Mouse (Mus musculus) CH12.LX (cell line): ENCODE data around the gene Gldc. TPM values are rescaled to one million over a fixed set of nuclear protein-coding genes. Genes with fewer than 3 reads are reported as not detected.

ENCODE experiments used
- DNase-seq: peaks from one replicate; pipeline ENCODE4 v3.0.0-alpha.2; 2013; ENCODE audit errors: extremely low read depth
- H3K27ac ChIP-seq: 2 replicates; pipeline ENCODE4 v1.5.1; 2012; ENCODE audit warnings: low read depth, mild to moderate bottlenecking, control low read depth, moderate library complexity; ENCODE audit not compliant: insufficient read depth
- H3K27me3 ChIP-seq: replicated peaks from 2 replicates; pipeline ENCODE3; 2012; ENCODE audit warnings: inconsistent platforms
- H3K36me3 ChIP-seq, 2 experiments: replicated peaks in 1 of 2; 2 replicates each; pipeline versions ENCODE3 to v1.6.1; 2012; ENCODE audit warnings: inconsistent platforms in 1 of 2, low read length in 1 of 2, mild to moderate bottlenecking in 1 of 2, mixed read lengths in 1 of 2, moderate library complexity in 1 of 2; ENCODE audit not compliant: control insufficient read depth in 1 of 2, insufficient read depth in 1 of 2
- H3K4me1 ChIP-seq, 2 experiments: 2 replicates each; pipeline ENCODE4 v1.6.1; 2012; ENCODE audit warnings: inconsistent platforms in 1 of 2, moderate library complexity in 1 of 2; ENCODE audit not compliant: insufficient read depth in 2 of 2, control insufficient read depth in 1 of 2
- H3K4me2 ChIP-seq: 2 replicates; pipeline ENCODE4 v1.6.1; 2012; ENCODE audit warnings: low read depth, mild to moderate bottlenecking, control low read depth; ENCODE audit not compliant: poor library complexity, insufficient read depth, severe bottlenecking
- H3K4me3 ChIP-seq, 3 experiments: fragments of 150-350 bp in 1 of 3; sonication (generic) in 1 of 3; replicated peaks in 1 of 3; 2 replicates each; pipeline versions ENCODE3 to v1.5.1; 2011 to 2012; ENCODE audit warnings: low read depth in 2 of 3, low read length in 2 of 3, mild to moderate bottlenecking in 2 of 3, moderate library complexity in 2 of 3, control low read depth in 1 of 3, improper control_type of control experiment in 1 of 3, inconsistent platforms in 1 of 3, mixed read lengths in 1 of 3; ENCODE audit not compliant: poor library complexity in 1 of 3
- H3K79me2 ChIP-seq: replicated peaks from 2 replicates; pipeline ENCODE4 v1.6.1; 2012; ENCODE audit warnings: mild to moderate bottlenecking, moderate library complexity; ENCODE audit not compliant: control insufficient read depth, poor library complexity, insufficient read depth, severe bottlenecking; ENCODE audit errors: extremely low read depth
- H3K9ac ChIP-seq: 2 replicates; pipeline ENCODE4 v1.6.1; 2012; ENCODE audit warnings: low read depth, mild to moderate bottlenecking, control low read depth, moderate library complexity; ENCODE audit not compliant: insufficient read depth
- H3K9me3 ChIP-seq: replicated peaks from 2 replicates; pipeline ENCODE3; 2012; ENCODE audit warnings: low read length, inconsistent platforms, mixed read lengths
- BHLHE40 ChIP-seq: IDR thresholded peaks from 2 replicates; pipeline ENCODE4 v1.6.1; 2011; ENCODE audit warnings: mild to moderate bottlenecking, low read depth, low read length, improper control_type of control experiment
- CHD2 ChIP-seq: IDR thresholded peaks from 2 replicates; pipeline ENCODE4 v1.6.1; 2011; ENCODE audit warnings: low read length, improper control_type of control experiment
- CTCF ChIP-seq, 2 experiments: IDR thresholded peaks in 1 of 2; conservative IDR thresholded peaks in 1 of 2; 2 replicates each; pipeline ENCODE4 v1.5.1; 2011 to 2012; ENCODE audit warnings: low read depth in 2 of 2, low read length in 2 of 2, improper control_type of control experiment in 1 of 2, inconsistent platforms in 1 of 2, mild to moderate bottlenecking in 1 of 2, moderate library complexity in 1 of 2
- E2F4 ChIP-seq: IDR thresholded peaks from 2 replicates; pipeline ENCODE4 v1.6.1; 2011; ENCODE audit warnings: low read depth, low read length, improper control_type of control experiment; ENCODE audit not compliant: insufficient replicate concordance
- ETS1 ChIP-seq: conservative IDR thresholded peaks from 2 replicates; pipeline ENCODE4 v1.6.1; 2012; ENCODE audit warnings: low read depth, mild to moderate bottlenecking, inconsistent platforms, low read length, improper control_type of control experiment, moderate library complexity
- GABPA ChIP-seq: IDR thresholded peaks from 2 replicates; pipeline ENCODE4 v1.6.1; 2012; ENCODE audit warnings: low read depth, low read length, improper control_type of control experiment, inconsistent platforms; ENCODE audit not compliant: insufficient replicate concordance
- MXI1 ChIP-seq: IDR thresholded peaks from 2 replicates; pipeline ENCODE4 v1.6.1; 2011; ENCODE audit warnings: mild to moderate bottlenecking, low read depth, low read length, improper control_type of control experiment
- MYC ChIP-seq: IDR thresholded peaks from 2 replicates; pipeline ENCODE4 v1.6.1; 2011; ENCODE audit warnings: low read depth, mild to moderate bottlenecking, improper control_type of control experiment, low read length
- NELFE ChIP-seq: IDR thresholded peaks from 2 replicates; pipeline ENCODE4 v1.6.1; 2011; ENCODE audit warnings: low read depth, low read length, improper control_type of control experiment
- POLR2AphosphoS2 ChIP-seq: IDR thresholded peaks from 2 replicates; pipeline ENCODE4 v1.6.1; 2011; ENCODE audit warnings: low read depth, low read length, improper control_type of control experiment
- ZC3H11A ChIP-seq: IDR thresholded peaks from 2 replicates; pipeline ENCODE4 v1.6.1; 2012; ENCODE audit warnings: low read depth, mild to moderate bottlenecking, inconsistent platforms, low read length, improper control_type of control experiment
- ZKSCAN1 ChIP-seq: IDR thresholded peaks from 2 replicates; pipeline ENCODE4 v1.6.1; 2012; ENCODE audit warnings: low read depth, inconsistent platforms, low read length, improper control_type of control experiment, borderline replicate concordance
- ZNF384 ChIP-seq: IDR thresholded peaks from 2 replicates; pipeline ENCODE4 v1.6.1; 2012; ENCODE audit warnings: low read depth, low read length, improper control_type of control experiment, inconsistent platforms
- dilution Hi-C: fragments of 300-500 bp; cut with MboI; formaldehyde crosslinking; loops from 2 replicates; pipeline ENCODE4 v1.14.3; 2020; ENCODE audit warnings: low sequenced_read_pairs; ENCODE audit not compliant: extremely low pct_unique_long_range_greater_than_20kb, extremely low pct_ligation_motif_present
- in situ Hi-C: fragments of 300-500 bp; cut with MboI; formaldehyde crosslinking; loops from 3 replicates; pipeline ENCODE4 v1.14.3; 2019; ENCODE audit warnings: low sequenced_read_pairs, low pct_ligation_motif_present, low pct_unique_long_range_greater_than_20kb, mixed read lengths
- polyA plus RNA-seq: library from polyadenylated mRNA; unstranded; fragments of >175 nt; gene quantifications from 2 replicates; pipeline ENCODE4 v1.2.1, GENCODE M21; 2012; ENCODE audit warnings: low read depth; ENCODE audit not compliant: insufficient read length
- total RNA-seq, 2 experiments: library from RNA; depleted of rRNA; stranded (reverse); fragments of 300-350 nt in 1 of 2; fragments of >200 nt in 1 of 2; gene quantifications; 2 replicates each; pipeline ENCODE4 v1.2.3; 2012 to 2014

The Gldc gene
- total and polyA plus RNA-seq, 3 experiments, result 0.30 to 1.8 (median 0.64) TPM

- Histone ChIP-seq H3K4me1 (peaks cover 0 to 16% of the 10 kb centered on the region in 2 experiments; a peak in 3 of 4 replicates), H3K27me3 (no peaks in the 10 kb centered on the region), H3K79me2 (no peaks in the 10 kb centered on the region), H3K9me3 (no peaks in the 10 kb centered on the region), H3K9ac (no peak overlapping the region), H3K4me2 (no peak overlapping the region), H3K36me3 (peaks cover 22 to 62% of the 10 kb centered on the region in 2 experiments), H3K4me3 (no peak overlapping the region), H3K27ac (no peak overlapping the region)
- DNase-seq, result no peak
- TF ChIP-seq GABPA (no peak), E2F4 (no peak), CHD2 (no peak), POLR2AphosphoS2 (no peak), CTCF (conservative IDR thresholded peaks at IDR 0.05 in 1 of 2, IDR thresholded peaks at IDR 0.05 in 1 of 2; ENCODE audit: low read depth in 2 of 2, low read length in 2 of 2) (no peak), BHLHE40 (peak; percentile 39), MYC (no peak), ETS1 (no peak), NELFE (no peak)
- in situ Hi-C loops, result no loop called here
- dilution Hi-C loops, result no loop called here
Measured at GRCm38 (mm10) chr19:30096186-30096585, 79.0 kb downstream of the Gldc start.

GRCm38 (mm10) chr19:30091644-30092295, 83.5 kb downstream of the Gldc start:
- dilution Hi-C loops, result no loop called here
- H3K9me3 ChIP-seq, result no peaks in the 10 kb centered on the region

GRCm38 (mm10) chr19:30090163-30090562, 85.1 kb downstream of the Gldc start:
- Histone ChIP-seq H3K4me2 (no peak overlapping the region), H3K27ac (no peak overlapping the region), H3K9ac (no peak overlapping the region), H3K4me3 (no peak overlapping the region), H3K27me3 (no peaks in the 10 kb centered on the region), H3K4me1 (peaks cover 0 to 4% of the 10 kb centered on the region in 2 experiments; a peak in 3 of 4 replicates), H3K36me3 (peaks cover 43 to 79% of the 10 kb centered on the region in 2 experiments), H3K9me3 (no peaks in the 10 kb centered on the region), H3K79me2 (no peaks in the 10 kb centered on the region)
- DNase-seq, result no peak
- dilution Hi-C loops, result no loop called here
- no peak for TF ChIP-seq MXI1
- in situ Hi-C loops, result no loop called here

More at GRCm38 (mm10) chr19:30091644-30092295, 83.5 kb downstream of the Gldc start:
- TF ChIP-seq ZKSCAN1 (no peak), ZC3H11A (no peak), ZNF384 (no peak)
- no peak overlapping the region for H3K9ac ChIP-seq
- DNase-seq, result no peak
- H3K4me2 ChIP-seq, result no peak overlapping the region
- no peak overlapping the region for H3K27ac ChIP-seq
- peaks cover 42 to 79% of the 10 kb centered on the region in 2 experiments for H3K36me3 ChIP-seq
- peaks cover 0 to 16% of the 10 kb centered on the region in 2 experiments; a peak in 3 of 4 replicates for H3K4me1 ChIP-seq
- H3K79me2 ChIP-seq, result no peaks in the 10 kb centered on the region
- no peak overlapping the region for H3K4me3 ChIP-seq
- H3K27me3 ChIP-seq, result no peaks in the 10 kb centered on the region
- in situ Hi-C loops, result no loop called here
